Comparison of ENCODE assay signal across 32 mouse cellular contexts in the genomic region with DNA sequence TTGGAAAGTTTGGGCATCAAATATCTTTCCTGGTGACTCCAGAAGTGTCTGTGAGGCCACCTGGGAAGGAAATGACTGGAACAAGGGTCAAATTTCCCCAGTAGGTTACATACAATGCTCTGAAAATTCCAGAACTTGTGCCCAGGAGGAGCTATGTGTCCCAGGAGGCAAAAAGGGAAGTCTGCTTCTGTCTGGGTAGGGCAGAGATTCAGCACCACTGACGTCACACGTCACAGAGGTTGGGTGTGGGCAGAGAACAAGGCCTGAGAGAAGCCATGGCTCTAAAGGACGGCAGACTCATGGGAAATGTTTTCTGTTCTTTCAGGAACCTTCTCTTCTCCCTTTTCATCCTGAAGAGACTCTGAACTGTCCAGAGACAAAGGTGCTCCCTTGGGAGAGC. TPM values are rescaled to one million over a fixed set of nuclear protein-coding genes. Genes with fewer than 3 reads are reported as not detected.
"Had no signal": no experiment of that assay in that cellular context is flagged by ENCODE, and none has a peak within 500 bp of the region (broad histone marks: within the 10 kb centered on the region; RNA-seq: fewer than 3 reads in every experiment).

No protein-coding gene starts in this region.

- H3K9me3 ChIP-seq: kidney, embryonic 15.5 days; liver, embryonic 13.5 days; midbrain, embryonic 12.5 days; midbrain, embryonic 15.5 days; neural tube, embryonic 13.5 days had no signal

- H3K4me2 ChIP-seq: kidney, embryonic 15.5 days; liver, embryonic 13.5 days; lung, embryonic 14.5 days; midbrain, embryonic 12.5 days; midbrain, embryonic 15.5 days; neural tube, embryonic 13.5 days had no signal

- H3K36me3 ChIP-seq: kidney, embryonic 15.5 days; liver, embryonic 13.5 days; midbrain, embryonic 12.5 days; midbrain, embryonic 15.5 days; neural tube, embryonic 13.5 days had no signal

- DNase-seq: kidney, adult 11 months; kidney, adult 8-10 months; kidney, postnatal 10 days; kidney, postnatal 36 days; layer of hippocampus, postnatal 36 days; liver, embryonic 13.5 days; lung, embryonic 14.5 days; lung, postnatal 36 days; right cerebral cortex, postnatal 14 days; right cerebral cortex, postnatal 4 days; spleen, adult 18-20 months; thymus, adult 2 months; thymus, postnatal 14 days; thymus, postnatal 4 days had no signal

- H3K27ac ChIP-seq: kidney, embryonic 15.5 days; left cerebral cortex, adult 2 months; liver, embryonic 13.5 days; midbrain, embryonic 12.5 days; midbrain, embryonic 15.5 days; neural tube, embryonic 13.5 days; stomach, postnatal 0 days had no signal

- H3K9ac ChIP-seq: kidney, embryonic 15.5 days; liver, embryonic 13.5 days; lung, embryonic 14.5 days; midbrain, embryonic 12.5 days; midbrain, embryonic 15.5 days; neural tube, embryonic 13.5 days had no signal

- H3K4me1 ChIP-seq: kidney, embryonic 15.5 days; liver, embryonic 13.5 days; midbrain, embryonic 12.5 days; midbrain, embryonic 15.5 days; neural tube, embryonic 13.5 days had no signal

- H3K4me3 ChIP-seq: kidney, embryonic 15.5 days; left cerebral cortex, adult 2 months; liver, embryonic 13.5 days; midbrain, embryonic 12.5 days; midbrain, embryonic 15.5 days; myocyte; neural tube, embryonic 13.5 days had no signal

- ATAC-seq: lung, postnatal 0 days; midbrain, embryonic 15.5 days had no signal

RNA-seq across cellular contexts. Expression of a gene that starts 2.5 kb away (rescaled TPM):
- total RNA-seq: layer of hippocampus, adult 8-10 months; layer of hippocampus, postnatal 10 days; layer of hippocampus, postnatal 36 days; left cerebral cortex, adult 2 months; left cerebral cortex, postnatal 10 days; left cerebral cortex, postnatal 36 days; liver, adult 2 months; neutrophil, adult 5-6 weeks had no signal
- polyA plus RNA-seq: kidney, embryonic 15.5 days; limb, embryonic 11.5 days; limb, embryonic 14.5 days; liver, adult 2 months; liver, embryonic 13.5 days; midbrain, embryonic 12.5 days; myocyte; neural tube, embryonic 13.5 days; stomach, embryonic 14.5 days; stomach, postnatal 0 days had no signal

RNA-seq across cellular contexts. Expression of a gene that starts 19.2 kb away (rescaled TPM):
- total RNA-seq: layer of hippocampus, adult 8-10 months; layer of hippocampus, postnatal 10 days; layer of hippocampus, postnatal 36 days; left cerebral cortex, adult 2 months; left cerebral cortex, postnatal 10 days; left cerebral cortex, postnatal 36 days; liver, adult 2 months; neutrophil, adult 5-6 weeks had no signal
- polyA plus RNA-seq: kidney, embryonic 15.5 days; limb, embryonic 11.5 days; limb, embryonic 14.5 days; liver, adult 2 months; liver, embryonic 13.5 days; liver, embryonic 16.5 days; midbrain, embryonic 12.5 days; midbrain, embryonic 15.5 days; myocyte; neural tube, embryonic 13.5 days had no signal

RNA-seq across cellular contexts. Expression of a gene that starts 58.3 kb away (rescaled TPM):
- total RNA-seq: layer of hippocampus, postnatal 10 days; layer of hippocampus, postnatal 36 days; left cerebral cortex, adult 2 months; left cerebral cortex, postnatal 10 days; left cerebral cortex, postnatal 36 days; liver, adult 2 months; neutrophil, adult 5-6 weeks had no signal
- polyA plus RNA-seq: kidney, embryonic 15.5 days; limb, embryonic 11.5 days; limb, embryonic 14.5 days; liver, adult 2 months; liver, embryonic 13.5 days; liver, embryonic 16.5 days; lung, embryonic 14.5 days; lung, postnatal 0 days; midbrain, embryonic 12.5 days; midbrain, embryonic 15.5 days; myocyte; neural tube, embryonic 13.5 days; stomach, embryonic 14.5 days; stomach, postnatal 0 days had no signal
